Mouse (Mus musculus) mammary gland, adult 2 months (tissue): ENCODE results near the gene Fcor. TPM values are rescaled to one million over a fixed set of nuclear protein-coding genes. Genes with fewer than 3 reads are reported as not detected.

Experiments used
- polyA plus RNA-seq: library from polyadenylated mRNA; depleted of rRNA; stranded (reverse); fragments of >200 nt; gene quantifications from 2 replicates; pipeline ENCODE4 v1.2.3, GENCODE M21; 2012; ENCODE audit warnings: low replicate concordance; rRNA removed

Fcor gene
- polyA plus RNA-seq, result 92.6 and 226 TPM in 2 replicates

DNA sequence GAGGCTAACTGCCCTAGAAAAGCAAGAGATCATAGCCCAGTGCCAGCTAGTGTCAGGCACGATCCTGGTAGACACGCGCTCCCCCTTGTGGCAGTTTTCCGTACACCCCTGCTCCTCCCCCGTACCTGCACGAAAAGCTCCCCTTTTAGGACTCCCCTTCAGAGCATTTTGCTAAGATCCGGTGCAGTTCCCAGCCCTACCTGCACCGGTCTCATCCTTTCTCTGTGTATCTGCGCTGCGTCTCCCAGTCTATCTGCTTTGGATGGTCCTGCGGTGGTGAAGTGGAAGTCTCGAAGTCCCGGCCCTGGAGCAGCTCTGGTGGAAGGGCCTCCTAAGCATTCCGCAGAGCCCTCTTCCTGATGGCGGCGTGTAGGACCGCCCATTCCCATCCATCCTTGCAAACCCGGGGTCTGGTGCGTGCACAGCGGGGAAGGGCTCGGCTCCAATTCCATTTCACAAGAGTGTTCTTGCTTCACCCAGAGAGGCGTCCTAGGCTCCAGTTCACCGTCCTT is at the start of gene Fcor:
Gene Fcor, minus strand, starts transcription at position 383 of the 512 bp plus-strand sequence.

DNA sequence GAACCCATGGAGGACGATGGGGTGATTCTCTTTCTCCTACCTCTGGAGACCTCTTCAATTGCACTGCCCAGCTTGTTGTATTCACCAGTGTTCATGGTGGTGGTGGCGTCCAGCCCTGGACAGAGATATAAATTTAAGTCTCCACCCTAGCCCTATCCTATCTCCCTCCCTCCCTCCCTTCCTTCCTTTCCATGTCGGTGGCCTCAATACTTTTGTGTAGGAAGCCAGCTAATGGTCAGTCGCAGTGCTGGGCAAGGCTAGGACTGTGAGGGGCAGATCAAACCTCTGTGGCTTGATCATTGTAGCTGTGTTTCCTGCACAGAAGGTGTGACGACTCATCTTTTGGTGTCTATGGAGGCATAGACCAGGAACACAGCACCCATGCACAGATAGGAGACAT is 48.4 kb upstream of the Fcor start, which contains the start of gene Clec4g:
Gene Clec4g, minus strand, starts transcription at position 101 of the 400 bp plus-strand sequence.

DNA sequence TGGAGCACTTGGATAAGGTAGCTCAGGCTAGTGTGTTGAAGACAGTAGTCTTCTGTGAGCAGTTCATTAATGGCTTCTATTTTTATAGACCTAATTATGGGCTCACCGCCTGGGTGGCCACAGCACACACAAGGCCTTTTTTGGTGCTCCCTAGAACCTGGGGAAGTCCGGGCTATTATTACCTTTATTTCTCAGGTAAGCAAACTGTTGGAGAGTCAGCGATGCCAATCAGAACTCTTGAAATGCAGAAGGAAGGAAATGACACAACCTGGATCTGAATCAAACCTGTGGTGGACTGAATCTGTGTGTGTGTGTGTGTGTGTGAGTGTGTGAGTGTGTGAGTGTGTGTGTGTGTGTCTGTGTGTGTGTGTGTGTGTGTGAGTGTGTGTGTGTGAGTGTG is 22.0 kb upstream of the Fcor start, which contains the start of gene Fcer2a:
Gene Fcer2a, minus strand, starts transcription at position 55 of the 400 bp plus-strand sequence.

DNA sequence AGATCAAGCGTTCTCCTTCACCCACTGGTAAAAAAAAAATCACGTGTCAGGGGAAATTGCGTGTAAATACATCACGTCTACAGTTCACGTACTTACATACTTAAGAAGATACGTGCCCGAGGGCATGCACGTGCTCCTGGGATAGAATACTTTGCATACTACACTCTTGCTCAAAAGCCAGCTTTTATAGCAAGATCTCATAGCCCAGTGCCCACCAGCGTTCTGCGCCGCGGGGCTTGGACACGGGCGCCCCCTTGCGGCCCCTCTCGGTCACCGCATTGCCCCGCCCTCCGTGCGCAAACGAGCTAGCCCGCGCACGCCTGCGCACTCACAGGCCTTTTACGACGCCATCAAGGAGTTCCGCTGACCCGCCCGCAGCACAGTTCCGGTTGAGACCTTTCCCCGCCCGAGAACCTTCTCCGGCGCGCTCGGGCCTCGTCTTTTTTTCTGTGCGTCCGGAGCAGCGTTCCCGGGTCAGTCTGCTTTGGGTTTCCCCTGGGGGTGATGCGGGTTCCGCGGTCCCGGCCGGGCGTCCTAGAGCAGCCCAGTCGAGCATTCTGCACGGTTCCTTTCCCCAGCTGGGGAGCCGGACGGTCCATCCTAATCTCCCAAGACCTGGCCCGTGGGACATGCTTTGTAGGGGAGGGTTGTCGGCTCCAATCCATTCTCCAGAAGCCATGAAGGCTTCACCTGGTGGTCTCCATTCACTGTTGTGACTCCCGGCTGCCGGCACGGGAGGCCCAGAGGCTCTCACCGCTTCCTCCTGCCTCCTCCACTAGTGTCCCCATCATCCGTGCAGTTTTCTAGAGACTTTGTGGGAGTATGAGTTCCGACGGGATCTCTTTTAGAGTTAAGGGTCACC is 4.2 kb upstream of the Fcor start, which contains the start of gene Trappc5:
Gene Trappc5, plus strand, starts transcription at position 169 of the 862 bp plus-strand sequence.

DNA sequence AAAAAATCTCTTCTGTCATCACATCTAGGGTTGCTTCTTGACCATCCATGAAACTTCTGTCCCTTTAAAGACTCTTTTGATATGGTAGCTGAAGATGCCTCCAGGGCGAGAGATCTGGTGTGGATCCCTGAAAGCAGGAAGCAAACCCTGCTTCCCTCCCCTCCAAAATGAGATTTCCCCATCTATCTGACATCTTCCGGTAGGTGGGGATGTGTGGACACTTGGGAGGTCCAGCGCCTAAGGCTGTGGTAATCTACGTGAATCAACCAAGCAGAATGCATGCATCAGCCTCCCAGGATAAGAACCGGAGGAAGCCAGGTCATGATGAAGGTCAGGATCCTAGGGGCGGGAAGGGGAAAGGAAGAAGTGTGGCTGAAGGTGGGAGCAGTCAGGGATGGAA is 6.7 kb downstream of the Fcor start, which contains the start of gene Mcemp1:
Gene Mcemp1, plus strand, starts transcription at position 248 of the 400 bp plus-strand sequence.

DNA sequence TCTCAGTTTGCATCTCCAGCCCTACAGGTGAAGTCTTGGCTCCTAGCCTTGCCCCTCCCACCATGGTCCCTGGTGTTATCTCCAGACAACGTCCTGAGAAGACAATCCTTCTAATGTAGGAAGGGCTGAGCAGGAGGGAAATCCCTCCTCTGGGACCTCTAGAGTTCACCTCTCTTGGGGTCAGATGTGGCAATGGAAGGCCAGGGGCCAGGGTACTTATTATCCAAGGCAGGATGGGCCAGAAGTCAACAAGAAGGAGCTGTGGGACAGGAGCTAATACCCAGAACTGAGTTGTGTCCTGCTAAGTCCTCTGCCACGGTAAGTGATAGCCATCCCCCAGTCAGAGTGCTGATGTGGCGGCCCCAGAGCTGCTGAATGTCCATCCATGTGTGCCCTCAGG is 16.6 kb downstream of the Fcor start, which contains the start of gene Retn:
Gene Retn, plus strand, starts transcription at position 245 of the 400 bp plus-strand sequence.

DNA sequence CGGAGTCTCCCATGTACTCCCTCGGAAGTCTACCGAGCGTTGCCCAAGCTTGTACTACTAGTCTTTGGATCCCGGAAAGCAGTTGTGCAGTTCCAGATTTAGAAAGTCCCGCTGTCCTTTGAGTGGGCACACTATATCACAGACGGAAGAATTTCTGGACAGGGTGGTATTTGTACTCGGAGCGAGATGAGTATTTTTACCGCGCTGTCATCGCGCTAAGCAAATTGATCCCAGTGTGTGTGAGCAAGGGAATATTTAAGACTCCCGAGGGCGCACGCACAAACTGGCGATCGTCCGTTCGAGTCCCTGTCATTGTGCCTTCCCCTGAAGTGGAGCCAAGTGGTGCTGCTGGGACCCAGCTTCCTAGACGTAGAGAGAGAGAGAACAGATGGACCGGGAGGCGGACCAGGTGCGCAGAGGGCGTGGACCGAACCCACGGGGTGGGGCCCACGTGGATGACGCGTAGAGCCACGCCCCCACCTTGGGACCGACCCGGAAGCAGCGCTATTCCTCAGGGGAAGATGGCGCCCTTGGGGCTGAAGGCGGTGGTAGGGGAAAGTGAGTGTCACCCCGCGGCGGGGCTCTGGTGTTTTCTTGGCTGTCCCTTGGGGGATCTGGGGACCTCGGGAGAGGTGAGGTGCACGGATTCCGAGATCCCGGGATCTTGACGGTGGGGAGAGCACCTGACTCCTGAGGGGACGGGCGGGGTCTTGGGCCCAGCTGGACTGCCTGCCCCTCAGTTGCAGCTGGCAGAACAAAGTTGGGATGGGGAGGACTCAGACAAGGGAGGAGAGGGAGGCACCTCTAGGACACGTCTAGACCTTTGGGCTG is 41.3 kb downstream of the Fcor start, which contains the start of gene Stxbp2:
Gene Stxbp2, plus strand, starts transcription at position 309 of the 831 bp plus-strand sequence.

DNA sequence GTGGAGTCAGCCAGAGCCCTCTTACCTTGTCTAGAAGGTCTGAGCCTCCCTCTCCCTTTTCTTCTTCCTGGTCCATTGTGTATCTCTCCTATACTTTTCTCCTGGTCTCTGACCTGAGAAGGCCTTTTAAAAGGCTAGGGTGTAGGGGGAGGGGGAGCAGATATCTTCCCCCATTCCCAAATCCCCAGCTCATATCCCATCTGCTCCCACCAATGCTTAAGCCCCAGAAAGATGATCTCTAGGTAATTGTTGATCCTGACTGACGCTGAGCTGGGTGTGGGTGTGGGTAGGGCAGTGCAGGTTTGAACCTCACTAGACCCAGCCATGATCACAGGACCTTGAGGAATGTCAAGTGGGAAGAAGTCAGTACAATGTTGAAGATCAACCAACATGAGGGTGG is 46.7 kb downstream of the Fcor start, which contains the start of gene Pcp2:
Gene Pcp2, minus strand, starts transcription at position 101 of the 400 bp plus-strand sequence.

DNA sequence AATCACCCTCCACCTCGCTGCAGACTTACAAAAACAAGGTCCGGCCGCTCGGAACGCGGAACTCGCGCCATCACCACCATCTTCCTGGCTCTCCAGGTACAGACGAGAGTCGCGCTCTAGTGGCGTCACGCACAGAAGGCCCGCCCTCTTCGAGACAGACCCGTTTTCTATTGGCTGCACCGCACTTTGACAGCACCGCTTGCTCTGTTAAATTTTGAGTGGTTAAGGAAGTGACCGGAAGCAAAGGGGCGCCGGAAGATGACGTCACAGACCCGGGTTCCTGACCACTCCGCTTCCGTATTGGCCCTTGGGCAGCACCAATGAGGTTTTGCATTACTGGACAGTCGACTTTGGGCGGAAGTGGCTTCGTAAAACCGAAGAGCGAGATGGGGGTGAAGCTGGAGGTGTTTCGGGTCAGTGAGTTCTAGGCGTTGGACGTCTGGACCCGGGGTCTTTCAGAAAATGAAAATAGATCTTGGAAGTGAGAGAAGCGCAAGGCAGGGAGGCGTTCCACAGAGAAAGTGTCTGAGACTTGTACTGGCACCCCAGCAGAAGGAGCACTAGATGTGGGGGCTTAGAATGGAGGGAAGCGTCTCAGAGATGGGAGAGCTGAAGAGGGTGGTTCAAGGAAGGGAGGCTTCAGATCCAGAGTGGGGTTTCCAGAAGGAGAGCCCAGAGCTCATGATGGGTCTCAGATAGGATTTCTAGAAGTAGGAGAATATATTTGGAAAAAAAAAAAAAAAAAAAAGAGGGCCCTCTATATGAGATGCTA is 50.8 kb downstream of the Fcor start, which contains the start of the genes Xab2 and Pet100:
Gene Xab2, minus strand, starts transcription at position 118 of the 772 bp plus-strand sequence.
Gene Pet100, plus strand, starts transcription at position 350 of the 772 bp plus-strand sequence.

Other genes starting within 250 kb of the Fcor start
- 8.4 and 11.1 TPM in 2 replicates for gene Pex11g, start 204.7 kb downstream of the Fcor start, polyA plus RNA-seq
- gene Tex45, start 201.5 kb downstream of the Fcor start, polyA plus RNA-seq, result 0.10 and 0.11 TPM in 2 replicates
- 76.9 and 90.5 TPM in 2 replicates for gene Zfp358, start 179.2 kb downstream of the Fcor start, polyA plus RNA-seq
- gene Mcoln1, start 171.9 kb downstream of the Fcor start, polyA plus RNA-seq, result 274 and 624 TPM in 2 replicates
- gene Pnpla6, start 157.0 kb downstream of the Fcor start, polyA plus RNA-seq, result 59.0 and 66.0 TPM in 2 replicates
- not detected in 2 replicates for gene C330021F23Rik, start 104.4 kb downstream of the Fcor start, polyA plus RNA-seq
- 11.5 and 13.9 TPM in 2 replicates for gene Camsap3, start 85.1 kb downstream of the Fcor start, polyA plus RNA-seq
- gene Xab2, start 51.0 kb downstream of the Fcor start, polyA plus RNA-seq, result 57.5 and 58.7 TPM in 2 replicates
- gene Pet100, start 50.8 kb downstream of the Fcor start, polyA plus RNA-seq, result 2.9 and 7.1 TPM in 2 replicates
- not detected in 2 replicates for gene Pcp2, start 46.8 kb downstream of the Fcor start, polyA plus RNA-seq
- 123 and 137 TPM in 2 replicates for gene Stxbp2, start 41.4 kb downstream of the Fcor start, polyA plus RNA-seq
- 504 and 837 TPM in 2 replicates for gene Retn, start 16.6 kb downstream of the Fcor start, polyA plus RNA-seq
- 1.4 and 2.4 TPM in 2 replicates for gene Mcemp1, start 6.6 kb downstream of the Fcor start, polyA plus RNA-seq
- 31.3 and 44.5 TPM in 2 replicates for gene Trappc5, start 3.9 kb upstream of the Fcor start, polyA plus RNA-seq
- 34.8 and 48.3 TPM in 2 replicates for gene Fcer2a, start 21.8 kb upstream of the Fcor start, polyA plus RNA-seq
- 1.1 and 1.9 TPM in 2 replicates for gene Clec4g, start 48.3 kb upstream of the Fcor start, polyA plus RNA-seq
- 3.8 and 9.8 TPM in 2 replicates for gene Cd209a, start 76.6 kb upstream of the Fcor start, polyA plus RNA-seq
- gene Cd209e, start 181.9 kb upstream of the Fcor start, polyA plus RNA-seq, result 0.25 and 1.7 TPM in 2 replicates
- gene Cd209d, start 206.2 kb upstream of the Fcor start, polyA plus RNA-seq, result 10.3 and 29.4 TPM in 2 replicates